Mouse (Mus musculus) cortical plate, adult 2 months (tissue): ENCODE measurements around the gene Dapp1.

Experiments used
- CTCF ChIP-seq: fragments of 200-500 bp; IDR thresholded peaks from 2 replicates; pipeline ENCODE4 v1.5.1; 2011; ENCODE audit warnings: mild to moderate bottlenecking, control low read depth, low read length; ENCODE audit not compliant: insufficient read depth; ENCODE audit errors: extremely low read depth
- POLR2A ChIP-seq: fragments of 200-500 bp; IDR thresholded peaks from 2 replicates; pipeline ENCODE4 v1.6.1; 2011; ENCODE audit warnings: mild to moderate bottlenecking, low read length, control low read depth; ENCODE audit not compliant: insufficient read depth; ENCODE audit errors: extremely low read depth

GRCm38 (mm10) chr3:138022003-138022402 is 40.7 kb upstream of the Dapp1 start:
- TF ChIP-seq CTCF (no peak), POLR2A (no peak)
